Mouse (Mus musculus) heart, embryonic 15.5 days (tissue): ENCODE data around the gene Diaph2. TPM values are rescaled to one million over a fixed set of nuclear protein-coding genes. Genes with fewer than 3 reads are reported as not detected.
"Not testable (repeated sequence)": the region's sequence is repeated elsewhere in the genome, so short reads cannot be mapped to it uniquely, and the experiment has no call there.

ENCODE experiments used
- ATAC-seq: fragments of 200-750 bp; cut with Nextera tagmentation; replicated peaks from 2 replicates; pipeline ENCODE4 v1.8.0; 2017; ENCODE audit warnings: low read depth, moderate TSS enrichment; ENCODE audit not compliant: insufficient number of reproducible peaks, insufficient read depth, low FRiP score
- H3K27ac ChIP-seq: fragments of 300-500 bp; sonication (generic); 2 replicates; pipeline ENCODE4 v1.5.1; 2015; ENCODE audit warnings: mild to moderate bottlenecking, inconsistent platforms
- H3K27me3 ChIP-seq: fragments of 300-500 bp; sonication (generic); 2 replicates; pipeline ENCODE4 v1.6.1; 2015; ENCODE audit warnings: inconsistent platforms
- H3K36me3 ChIP-seq: fragments of 300-500 bp; sonication (generic); 2 replicates; pipeline ENCODE4 v1.6.1; 2015; ENCODE audit warnings: mild to moderate bottlenecking, inconsistent platforms
- H3K4me1 ChIP-seq: fragments of 300-500 bp; sonication (generic); replicated peaks from 2 replicates; pipeline ENCODE4 v1.6.1; 2015; ENCODE audit warnings: inconsistent platforms
- H3K4me2 ChIP-seq: fragments of 300-500 bp; sonication (generic); 2 replicates; pipeline ENCODE4 v1.6.1; 2015; ENCODE audit warnings: inconsistent platforms, mild to moderate bottlenecking, moderate library complexity
- H3K4me3 ChIP-seq: fragments of 300-500 bp; sonication (generic); 2 replicates; pipeline ENCODE4 v1.5.1; 2015; ENCODE audit warnings: mild to moderate bottlenecking, inconsistent platforms
- H3K9ac ChIP-seq: fragments of 300-500 bp; sonication (generic); 2 replicates; pipeline ENCODE4 v1.6.1; 2015; ENCODE audit warnings: mild to moderate bottlenecking, inconsistent platforms
- H3K9me3 ChIP-seq: fragments of 300-500 bp; sonication (generic); replicated peaks from 2 replicates; pipeline ENCODE4 v1.6.1; 2016; ENCODE audit warnings: inconsistent platforms
- WGBS: fragments of 180-500 bp; shearing (Covaris S2); methylation state at CpG from one replicate; pipeline ENCODE4 v1.1.7; 2015; ENCODE audit warnings: mixed read lengths; 5-methylcytosine and 5-hydroxymethylcytosine counted together
- polyA plus RNA-seq: library from polyadenylated mRNA; unstranded; fragments of >200 nt; fragmentation: Nextera tagmentation; extraction: Ambion mirVana; gene quantifications from 2 replicates; pipeline ENCODE4 v1.2.1, GENCODE M21; 2015

The Diaph2 gene
- polyA plus RNA-seq, 1 experiment from 2014 or later: 5.7 TPM

- no peak overlapping the region for H3K4me3 ChIP-seq
- H3K27me3 ChIP-seq: no peaks in the 10 kb centered on the region
- no peak overlapping the region for H3K4me2 ChIP-seq
- no peaks in the 10 kb centered on the region for H3K9me3 ChIP-seq
- no peak overlapping the region for H3K9ac ChIP-seq
- WGBS: 85% methylated on average over 2 of the region's 2 CpGs
- H3K4me1 ChIP-seq: no peaks in the 10 kb centered on the region; the same call in 1 of the 2 replicates
- H3K27ac ChIP-seq: no peak overlapping the region
- ATAC-seq: no peak
- no peaks in the 10 kb centered on the region for H3K36me3 ChIP-seq
Measured at GRCm38 (mm10) chrX:129762649-129763048, 13.1 kb downstream of the Diaph2 start.

- H3K4me1 ChIP-seq: no peaks in the 10 kb centered on the region; the same call in 1 of the 2 replicates
- H3K9me3 ChIP-seq: no peaks in the 10 kb centered on the region
- H3K36me3 ChIP-seq: no peaks in the 10 kb centered on the region
- no peaks in the 10 kb centered on the region for H3K27me3 ChIP-seq
- H3K27ac ChIP-seq: no peak overlapping the region
- H3K4me3 ChIP-seq: no peak overlapping the region
- 74% methylated on average over 2 of the region's 2 CpGs for WGBS
- no peak overlapping the region for H3K9ac ChIP-seq
- ATAC-seq: no peak
- no peak overlapping the region for H3K4me2 ChIP-seq
Measured at GRCm38 (mm10) chrX:129765378-129765777, 15.8 kb downstream of the Diaph2 start.

DNA sequence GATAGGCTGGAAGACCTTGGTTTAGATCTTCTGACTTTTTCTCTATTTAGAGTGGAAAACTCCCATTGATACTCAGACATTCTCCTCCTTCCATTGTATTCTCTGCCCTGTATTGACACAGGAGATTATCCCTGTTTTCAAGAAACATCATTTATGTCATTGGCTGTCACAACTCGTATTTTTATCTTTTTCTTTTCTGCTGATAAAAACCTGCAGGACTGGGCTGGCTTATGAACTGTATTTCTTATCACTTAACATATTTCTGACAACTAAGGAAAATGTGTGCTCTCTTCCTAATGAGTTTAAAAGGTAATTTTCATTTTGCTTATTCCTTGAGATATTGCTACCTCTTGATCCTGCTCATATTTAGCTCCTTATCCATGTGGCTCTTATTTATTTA is 17.3 kb downstream of the Diaph2 start:
- Histone ChIP-seq H3K4me1 (no peaks in the 10 kb centered on the region; the same call in 1 of the 2 replicates), H3K9me3 (no peaks in the 10 kb centered on the region), H3K36me3 (no peaks in the 10 kb centered on the region), H3K4me2 (no peak overlapping the region), H3K27me3 (no peaks in the 10 kb centered on the region), H3K27ac (no peak overlapping the region), H3K4me3 (no peak overlapping the region), H3K9ac (no peak overlapping the region)
- ATAC-seq: no peak
- 37% methylated on average over 1 of the region's 1 CpGs for WGBS

DNA sequence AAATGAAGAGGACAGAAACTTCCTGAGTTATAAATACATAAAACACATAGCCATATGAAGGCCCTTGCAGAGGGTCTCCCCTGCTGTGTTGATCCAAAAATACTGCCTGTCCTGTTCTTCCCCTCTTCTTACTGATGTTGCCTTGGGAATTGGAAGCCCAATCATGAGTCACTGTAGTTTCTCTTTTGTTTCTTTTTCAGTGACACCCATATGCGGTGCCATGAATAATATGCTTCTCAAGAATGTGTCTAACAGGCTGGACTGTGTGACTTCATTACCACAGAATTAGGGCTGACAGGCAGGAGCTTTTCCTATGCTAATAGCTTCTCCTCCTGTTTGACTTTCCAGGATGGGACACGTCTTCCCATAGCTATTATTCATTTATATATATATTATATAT is 21.1 kb downstream of the Diaph2 start:
- no peaks in the 10 kb centered on the region for H3K9me3 ChIP-seq
- no peak overlapping the region for H3K4me2 ChIP-seq
- no peak overlapping the region for H3K27ac ChIP-seq
- H3K4me3 ChIP-seq: no peak overlapping the region
- no peaks in the 10 kb centered on the region for H3K36me3 ChIP-seq
- no peaks in the 10 kb centered on the region for H3K27me3 ChIP-seq
- no peak overlapping the region for H3K9ac ChIP-seq
- H3K4me1 ChIP-seq: no peaks in the 10 kb centered on the region
- no peak for ATAC-seq
- WGBS: 56% methylated on average over 2 of the region's 2 CpGs

DNA sequence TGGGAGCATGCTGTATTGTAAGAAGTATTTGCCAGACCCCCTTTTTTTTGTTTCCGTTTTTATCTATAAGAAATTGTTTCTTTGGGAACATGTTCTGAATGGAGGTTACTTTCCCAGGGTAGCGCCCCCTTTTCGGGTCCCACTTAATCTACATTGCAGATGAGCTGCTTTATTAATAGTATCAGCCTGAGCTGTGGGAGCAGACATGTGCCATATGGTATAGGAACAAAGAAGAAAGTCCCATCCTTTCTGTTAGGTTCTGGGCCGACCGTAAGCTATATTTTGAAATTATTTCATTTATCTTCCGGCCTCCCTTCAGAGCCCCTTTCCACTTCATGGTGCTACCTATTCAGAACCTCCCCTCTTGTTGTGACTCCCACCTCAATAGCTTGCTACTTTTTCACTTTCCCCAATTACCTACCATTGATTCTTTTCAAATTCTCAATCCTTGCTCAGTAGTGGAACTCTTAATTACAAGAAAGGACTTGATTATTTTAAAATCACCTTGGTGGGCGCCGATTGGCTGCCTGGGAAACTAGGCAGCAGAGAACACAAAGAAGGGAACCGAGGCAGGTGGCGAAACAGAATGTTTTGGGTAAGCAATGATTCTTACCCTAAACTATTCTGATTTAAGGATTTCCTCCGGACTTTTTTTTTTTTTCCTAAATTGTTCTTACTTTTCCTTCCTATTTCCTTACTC is 24.2 kb downstream of the Diaph2 start:
- Histone ChIP-seq H3K27ac (no peak overlapping the region), H3K27me3 (no peaks in the 10 kb centered on the region), H3K9ac (no peak overlapping the region), H3K4me1 (no peaks in the 10 kb centered on the region), H3K4me3 (no peak overlapping the region), H3K36me3 (no peaks in the 10 kb centered on the region), H3K4me2 (no peak overlapping the region), H3K9me3 (no peaks in the 10 kb centered on the region)
- ATAC-seq: no peak
- 71% methylated on average over 11 of the region's 11 CpGs for WGBS

DNA sequence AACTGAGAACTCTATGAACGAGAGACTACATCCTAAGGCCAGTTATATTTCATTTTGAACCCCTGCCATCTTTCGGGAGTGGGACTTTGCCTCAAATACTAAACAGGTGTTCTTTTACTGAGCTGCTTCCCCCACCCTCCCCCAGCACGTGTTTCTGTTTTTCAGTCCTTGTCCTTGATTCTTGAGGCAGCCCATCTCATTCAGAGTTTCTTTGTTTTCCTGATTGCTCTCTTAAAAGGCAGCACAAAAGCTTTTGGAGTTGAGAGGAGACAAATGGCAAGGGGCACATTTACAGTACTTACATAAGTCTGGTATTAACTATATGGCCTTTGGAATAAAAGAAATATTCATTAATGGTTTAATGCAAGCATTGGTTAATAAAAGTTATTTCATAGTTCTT is 24.9 kb downstream of the Diaph2 start:
- Histone ChIP-seq H3K4me2 (no peak overlapping the region), H3K36me3 (no peaks in the 10 kb centered on the region), H3K4me3 (no peak overlapping the region), H3K4me1 (no peaks in the 10 kb centered on the region), H3K27me3 (no peaks in the 10 kb centered on the region), H3K9me3 (no peaks in the 10 kb centered on the region), H3K9ac (no peak overlapping the region), H3K27ac (no peak overlapping the region)
- WGBS: 73% methylated on average over 3 of the region's 3 CpGs
- ATAC-seq: no peak

- no peaks in the 10 kb centered on the region for H3K27me3 ChIP-seq
- 57% methylated on average over 1 of the region's 1 CpGs for WGBS
- H3K4me3 ChIP-seq: no peak overlapping the region
- no peaks in the 10 kb centered on the region for H3K9me3 ChIP-seq
- H3K4me1 ChIP-seq: no peaks in the 10 kb centered on the region
- H3K36me3 ChIP-seq: no peaks in the 10 kb centered on the region
- H3K4me2 ChIP-seq: no peak overlapping the region
- H3K9ac ChIP-seq: no peak overlapping the region
- H3K27ac ChIP-seq: no peak overlapping the region
- no peak for ATAC-seq
Measured at GRCm38 (mm10) chrX:129776761-129777160, 27.2 kb downstream of the Diaph2 start.

DNA sequence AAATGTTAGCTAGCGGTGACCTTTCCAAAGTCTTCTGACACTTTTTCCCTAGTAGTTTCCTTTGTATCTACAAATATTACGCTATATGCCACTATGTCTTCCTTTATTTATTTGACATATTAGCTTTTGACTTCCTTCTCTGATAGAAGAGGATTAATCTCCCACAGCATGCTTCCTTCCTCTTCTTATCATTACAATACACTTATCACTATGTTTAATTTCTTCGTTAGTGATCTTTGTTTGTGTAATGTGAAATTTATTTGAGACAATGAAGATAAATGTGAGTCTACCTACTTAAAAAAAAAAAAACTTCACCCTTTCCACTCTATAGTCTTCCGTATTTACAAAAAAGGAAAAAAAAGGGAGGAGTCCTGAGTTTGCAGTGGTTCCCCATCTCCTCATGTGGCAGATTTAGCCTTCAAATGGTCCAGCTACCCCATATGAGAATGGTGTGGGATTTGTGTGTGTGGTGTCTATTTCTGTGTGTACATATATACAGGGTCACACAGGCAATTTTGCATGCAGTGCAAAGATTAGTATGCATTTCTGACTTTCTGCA is 27.9 kb downstream of the Diaph2 start:
- WGBS: 70% methylated on average over 4 of the region's 4 CpGs
- ATAC-seq: no peak
- no peak overlapping the region for H3K27ac ChIP-seq
- no peak overlapping the region for H3K4me2 ChIP-seq
- no peaks in the 10 kb centered on the region for H3K36me3 ChIP-seq
- no peaks in the 10 kb centered on the region for H3K9me3 ChIP-seq
- no peak overlapping the region for H3K4me3 ChIP-seq
- H3K27me3 ChIP-seq: no peaks in the 10 kb centered on the region
- no peak overlapping the region for H3K9ac ChIP-seq
- no peaks in the 10 kb centered on the region for H3K4me1 ChIP-seq

- no peak overlapping the region for H3K4me3 ChIP-seq
- ATAC-seq: no peak
- H3K27me3 ChIP-seq: no peaks in the 10 kb centered on the region
- 73% methylated on average over 2 of the region's 2 CpGs for WGBS
- no peak overlapping the region for H3K27ac ChIP-seq
- no peak overlapping the region for H3K4me2 ChIP-seq
- H3K36me3 ChIP-seq: no peaks in the 10 kb centered on the region
- H3K4me1 ChIP-seq: no peaks in the 10 kb centered on the region
- no peak overlapping the region for H3K9ac ChIP-seq
- no peaks in the 10 kb centered on the region for H3K9me3 ChIP-seq
Measured at GRCm38 (mm10) chrX:129781844-129782243, 32.3 kb downstream of the Diaph2 start.

DNA sequence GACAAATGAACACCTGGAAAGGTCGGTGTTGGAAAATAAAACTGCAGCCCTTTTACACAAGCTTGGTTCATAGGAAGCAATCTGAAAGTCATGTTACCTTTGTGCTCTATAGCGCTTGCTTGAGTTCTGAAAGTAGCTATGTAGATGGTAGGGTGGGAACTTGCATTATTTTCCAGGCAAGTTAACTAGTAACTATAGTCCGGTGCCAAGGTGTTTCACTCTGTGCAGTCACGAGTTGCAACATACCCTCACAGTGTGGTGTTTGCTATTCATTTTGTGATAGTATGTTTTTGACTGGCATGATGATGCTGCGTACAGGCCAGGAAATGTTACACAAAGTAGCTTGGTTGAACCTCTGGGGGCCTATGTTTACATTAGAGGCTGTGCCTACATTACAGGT is 34.5 kb downstream of the Diaph2 start:
- no peak overlapping the region for H3K4me3 ChIP-seq
- WGBS: 81% methylated on average over 5 of the region's 5 CpGs
- no peak overlapping the region for H3K9ac ChIP-seq
- no peak for ATAC-seq
- H3K9me3 ChIP-seq: no peaks in the 10 kb centered on the region
- H3K27ac ChIP-seq: no peak overlapping the region
- no peak overlapping the region for H3K4me2 ChIP-seq
- no peaks in the 10 kb centered on the region for H3K27me3 ChIP-seq
- H3K4me1 ChIP-seq: no peaks in the 10 kb centered on the region
- H3K36me3 ChIP-seq: no peaks in the 10 kb centered on the region

- H3K4me1 ChIP-seq, H3K9ac ChIP-seq, H3K4me2 ChIP-seq, H3K4me3 ChIP-seq, ATAC-seq, H3K27ac ChIP-seq, H3K27me3 ChIP-seq, H3K9me3 ChIP-seq, H3K36me3 ChIP-seq: not testable (repeated sequence)
- 46% methylated on average over 2 of the region's 2 CpGs for WGBS
Measured at GRCm38 (mm10) chrX:129799920-129800319, 50.4 kb downstream of the Diaph2 start.

GRCm38 (mm10) chrX:129831903-129832302 is 82.4 kb downstream of the Diaph2 start:
- Histone ChIP-seq H3K4me1 (no peaks in the 10 kb centered on the region), H3K4me3 (no peak overlapping the region), H3K27me3 (no peaks in the 10 kb centered on the region), H3K36me3 (no peaks in the 10 kb centered on the region), H3K4me2 (no peak overlapping the region), H3K9me3 (no peaks in the 10 kb centered on the region), H3K27ac (no peak overlapping the region), H3K9ac (no peak overlapping the region)
- 53% methylated on average over 2 of the region's 2 CpGs for WGBS
- no peak for ATAC-seq
